Mouse (Mus musculus) lung, embryonic 14.5 days (tissue): Measurements from ENCODE around the gene Plin3. TPM values are rescaled to one million over a fixed set of nuclear protein-coding genes. Genes with fewer than 3 reads are reported as not detected.
A peak's percentile ranks its signal among the peaks of the same experiment; 100 is the strongest.

Source experiments
- ATAC-seq: fragments of 200-750 bp; cut with Nextera tagmentation; 2 replicates; pipeline ENCODE4 v1.8.0; 2017; ENCODE audit warnings: mild to moderate bottlenecking, moderate TSS enrichment, moderate library complexity; ENCODE audit not compliant: insufficient read depth
- DNase-seq: peaks from one replicate; pipeline ENCODE4 v3.0.0-alpha.2; 2015
- H3K27ac ChIP-seq: fragments of 300-500 bp; sonication (generic); 2 replicates; pipeline ENCODE4 v1.5.1; 2014; ENCODE audit warnings: low read depth, mild to moderate bottlenecking, moderate library complexity
- H3K27me3 ChIP-seq: fragments of 300-500 bp; sonication (generic); 2 replicates; pipeline ENCODE4 v1.6.1; 2014; ENCODE audit warnings: low read length, control low read depth; ENCODE audit not compliant: insufficient read depth
- H3K36me3 ChIP-seq: fragments of 300-500 bp; sonication (generic); 2 replicates; pipeline ENCODE4 v1.6.1; 2014; ENCODE audit warnings: control low read depth; ENCODE audit not compliant: insufficient read depth
- H3K4me1 ChIP-seq: fragments of 300-500 bp; sonication (generic); 2 replicates; pipeline ENCODE4 v1.6.1; 2014; ENCODE audit warnings: antibody characterized with exemption, control low read depth; ENCODE audit not compliant: insufficient read depth
- H3K4me2 ChIP-seq: fragments of 300-500 bp; sonication (generic); 2 replicates; pipeline ENCODE4 v1.6.1; 2014; ENCODE audit warnings: mild to moderate bottlenecking
- H3K4me3 ChIP-seq: fragments of 300-500 bp; sonication (generic); 2 replicates; pipeline ENCODE4 v1.5.1; 2014; ENCODE audit warnings: low read depth, low read length
- H3K9ac ChIP-seq: fragments of 300-500 bp; sonication (generic); 2 replicates; pipeline ENCODE4 v1.6.1; 2014
- H3K9me3 ChIP-seq: fragments of 300-500 bp; sonication (generic); 2 replicates; pipeline ENCODE4 v1.6.1; 2016; ENCODE audit warnings: low read depth, low read length, control low read depth
- CTCF ChIP-seq: IDR thresholded peaks from 2 replicates; pipeline ENCODE4 v1.5.1; 2016; ENCODE audit warnings: antibody characterized with exemption, low read depth
- WGBS: fragments of 180-500 bp; shearing (Covaris S2); extraction: QIAGEN DNeasy Blood & Tissue Kit; methylation state at CpG from one replicate; pipeline ENCODE4 v1.1.7; 2014; 5-methylcytosine and 5-hydroxymethylcytosine counted together
- polyA plus RNA-seq: library from polyadenylated mRNA; unstranded; fragments of >200 nt; fragmentation: Nextera tagmentation; extraction: Ambion mirVana; gene quantifications from 2 replicates; pipeline ENCODE4 v1.2.1, GENCODE M21; 2014

Gene Plin3
- polyA plus RNA-seq, 1 experiment from 2014 or later, result 71.0 TPM

- Histone ChIP-seq H3K4me2 (peak overlapping the region; percentile 65), H3K9me3 (no peaks in the 10 kb centered on the region), H3K4me3 (peak overlapping the region; percentile 49), H3K36me3 (peaks cover 52% of the 10 kb centered on the region), H3K9ac (peak overlapping the region; percentile 67), H3K27ac (peak overlapping the region; percentile 93), H3K4me1 (peaks cover 8% of the 10 kb centered on the region), H3K27me3 (no peaks in the 10 kb centered on the region)
- ATAC-seq, result peak; percentile 19
- 24% methylated on average over 5 of the region's 5 CpGs for WGBS
- peak; percentile 29 for DNase-seq
- TF ChIP-seq CTCF, result no peak
These were observed 16.7 kb downstream of the Plin3 start for GRCm38 (mm10) chr17:56275842-56276480.

- DNase-seq (no peak), ATAC-seq (no peak)
- WGBS, result 82% methylated on average over 5 of the region's 5 CpGs
- Histone ChIP-seq H3K9me3 (no peaks in the 10 kb centered on the region), H3K4me3 (no peak overlapping the region), H3K36me3 (peaks cover 48% of the 10 kb centered on the region), H3K9ac (no peak overlapping the region), H3K4me2 (no peak overlapping the region), H3K27ac (no peak overlapping the region), H3K4me1 (peaks cover 8% of the 10 kb centered on the region), H3K27me3 (no peaks in the 10 kb centered on the region)
- no peak for TF ChIP-seq CTCF
These were observed 18.7 kb downstream of the Plin3 start for GRCm38 (mm10) chr17:56273986-56274385.

- no peak overlapping the region for H3K9ac ChIP-seq
- no peak for TF ChIP-seq CTCF
- DNase-seq, result no peak
- H3K4me2 ChIP-seq, result no peak overlapping the region
- no peaks in the 10 kb centered on the region for H3K27me3 ChIP-seq
- no peak overlapping the region for H3K4me3 ChIP-seq
- H3K9me3 ChIP-seq, result no peaks in the 10 kb centered on the region
- H3K4me1 ChIP-seq, result peaks cover 8% of the 10 kb centered on the region
- ATAC-seq, result no peak
- H3K27ac ChIP-seq, result no peak overlapping the region
- 79% methylated on average over 7 of the region's 7 CpGs for WGBS
- H3K36me3 ChIP-seq, result peaks cover 43% of the 10 kb centered on the region
These were observed 19.2 kb downstream of the Plin3 start for GRCm38 (mm10) chr17:56273482-56273881.

DNA sequence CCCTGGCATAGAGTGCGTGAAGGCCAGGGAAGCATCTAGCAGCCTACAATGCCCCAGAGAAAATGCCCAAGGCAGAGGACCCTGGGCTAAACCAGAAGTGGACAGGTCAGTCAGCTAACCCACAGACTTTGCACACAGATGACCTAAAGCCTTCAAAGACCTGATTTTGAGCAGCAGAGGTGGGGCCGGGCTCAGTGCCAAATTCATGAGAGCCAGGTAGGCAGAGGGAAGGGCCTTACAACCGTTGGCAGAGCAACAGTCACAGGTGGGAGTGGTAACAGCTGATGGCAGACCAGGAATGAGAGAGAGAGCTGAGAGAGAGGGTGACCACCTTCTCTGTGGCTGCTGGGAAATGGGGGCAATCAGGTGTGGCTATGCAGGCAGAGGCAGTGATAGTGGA is 20.0 kb downstream of the Plin3 start:
- 68% methylated on average over 3 of the region's 3 CpGs for WGBS
- Histone ChIP-seq H3K9me3 (no peaks in the 10 kb centered on the region), H3K36me3 (peaks cover 40% of the 10 kb centered on the region), H3K27ac (no peak overlapping the region), H3K4me1 (peaks cover 3% of the 10 kb centered on the region), H3K4me2 (no peak overlapping the region), H3K4me3 (no peak overlapping the region), H3K27me3 (no peaks in the 10 kb centered on the region), H3K9ac (peak overlapping the region; percentile 20)
- TF ChIP-seq CTCF, result no peak
- DNase-seq, result peak; percentile 28
- no peak for ATAC-seq

GRCm38 (mm10) chr17:56271609-56272253 is 20.9 kb downstream of the Plin3 start:
- ATAC-seq, result no peak
- H3K27ac ChIP-seq, result no peak overlapping the region
- 79% methylated on average over 12 of the region's 12 CpGs for WGBS

GRCm38 (mm10) chr17:56269741-56270140 is 22.9 kb downstream of the Plin3 start:
- Histone ChIP-seq H3K27me3 (no peaks in the 10 kb centered on the region), H3K4me3 (peak overlapping the region; percentile 39), H3K9me3 (no peaks in the 10 kb centered on the region), H3K4me2 (peak overlapping the region; percentile 69), H3K9ac (no peak overlapping the region), H3K27ac (no peak overlapping the region), H3K4me1 (no peaks in the 10 kb centered on the region; the same call in 1 of the 2 replicates), H3K36me3 (peaks cover 40% of the 10 kb centered on the region)
- no peak for DNase-seq
- ATAC-seq, result peak; percentile 18; the same call in 1 of the 2 replicates
- TF ChIP-seq CTCF, result no peak
- WGBS, result 73% methylated on average over 3 of the region's 3 CpGs

More at GRCm38 (mm10) chr17:56271609-56272253, 20.9 kb downstream of the Plin3 start:
- Histone ChIP-seq H3K36me3 (peaks cover 40% of the 10 kb centered on the region), H3K4me1 (no peaks in the 10 kb centered on the region; the same call in 1 of the 2 replicates), H3K4me3 (no peak overlapping the region), H3K27me3 (no peaks in the 10 kb centered on the region), H3K9ac (no peak overlapping the region), H3K4me2 (no peak overlapping the region), H3K9me3 (no peaks in the 10 kb centered on the region)
- TF ChIP-seq CTCF, result no peak
- no peak for DNase-seq

- peak overlapping the region; percentile 78 for H3K27ac ChIP-seq
- TF ChIP-seq CTCF, result no peak
These were observed 23.5 kb downstream of the Plin3 start for GRCm38 (mm10) chr17:56269153-56269630.

More at GRCm38 (mm10) chr17:56269153-56269630, 23.5 kb downstream of the Plin3 start:
- no peaks in the 10 kb centered on the region; the same call in 1 of the 2 replicates for H3K4me1 ChIP-seq
- H3K27me3 ChIP-seq, result no peaks in the 10 kb centered on the region
- DNase-seq (peak; percentile 92), ATAC-seq (peak; percentile 85)
- H3K9ac ChIP-seq, result peak overlapping the region; percentile 43
- no peaks in the 10 kb centered on the region for H3K9me3 ChIP-seq
- peak overlapping the region; percentile 69 for H3K4me2 ChIP-seq
- WGBS, result 16% methylated on average over 12 of the region's 12 CpGs
- peak overlapping the region; percentile 39 for H3K4me3 ChIP-seq
- peaks cover 43% of the 10 kb centered on the region for H3K36me3 ChIP-seq
